Mouse (Mus musculus) layer of hippocampus, postnatal 10 days (tissue): Measurements from ENCODE around the gene Scg3. TPM values are rescaled to one million over a fixed set of nuclear protein-coding genes. Genes with fewer than 3 reads are reported as not detected.
"Not testable (repeated sequence)": the region's sequence is repeated elsewhere in the genome, so short reads cannot be mapped to it uniquely, and the experiment has no call there.

Source experiments
- DNase-seq, 2 experiments: peaks; one replicate each; pipeline ENCODE4 v3.0.0; 2021; ENCODE audit warnings: low spot score in 2 of 2
- total RNA-seq, 2 experiments: library from RNA; stranded (reverse); gene quantifications; 2 replicates each; pipeline ENCODE4 v1.2.3; 2021

Gene Scg3
- total RNA-seq, 2 experiments from 2014 or later = 290 to 304 TPM

DNA sequence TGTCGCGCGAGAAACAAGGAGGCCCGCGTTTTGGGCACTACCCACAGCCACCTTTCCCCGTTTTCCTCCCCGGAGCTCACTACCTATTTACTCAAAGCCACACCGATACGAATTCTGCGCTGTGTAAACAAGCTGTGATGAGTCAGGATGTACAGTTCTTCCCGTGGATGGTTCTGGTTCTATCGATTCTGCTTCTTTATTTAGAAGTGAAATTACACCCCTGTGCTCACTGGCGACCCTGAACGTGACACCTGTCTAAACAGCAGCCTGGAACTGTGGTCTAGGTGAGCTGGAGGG, 57.6 kb downstream of the Scg3 start:
- no peak for DNase-seq

DNA sequence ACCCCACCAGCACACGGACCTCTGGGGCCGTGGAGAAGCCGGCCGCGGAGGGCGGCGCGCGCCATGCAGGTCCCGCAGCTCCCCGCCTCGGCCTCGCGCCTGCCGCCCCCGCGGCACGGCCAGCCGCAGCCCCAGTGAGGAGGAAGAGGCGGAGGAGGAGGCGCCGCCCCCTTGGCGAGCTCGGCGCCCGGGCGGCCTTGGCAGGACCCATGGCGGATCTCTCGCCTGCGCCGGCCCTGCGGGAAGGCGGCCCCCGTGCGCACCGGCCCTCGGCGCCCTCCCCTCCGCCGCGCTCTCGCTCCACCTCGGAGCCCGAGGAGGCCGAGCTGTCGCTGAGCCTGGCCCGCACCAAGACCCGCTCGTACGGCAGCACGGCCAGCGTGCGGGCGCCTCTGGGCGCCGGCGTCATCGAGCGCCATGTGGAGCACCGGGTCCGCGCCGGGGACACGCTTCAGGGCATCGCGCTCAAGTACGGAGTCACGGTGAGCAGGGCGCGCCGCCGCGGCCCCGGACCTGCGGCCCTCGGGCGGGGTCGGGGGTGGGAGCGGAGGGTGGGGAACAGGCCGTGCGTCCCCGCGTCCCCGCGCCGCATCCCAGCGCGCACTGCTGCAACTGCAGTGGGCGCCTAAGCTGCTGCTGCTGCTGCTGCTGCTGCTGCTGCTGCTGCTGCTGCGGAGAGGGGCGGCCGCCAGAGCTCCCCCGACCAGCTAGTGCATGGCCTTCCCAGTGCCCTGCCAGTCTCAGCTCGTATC, 58.1 kb downstream of the Scg3 start, which contains the start of gene Lysmd2:
TSS of gene Lysmd2 (plus strand) at position 186 of the 752 bp plus-strand sequence.
- peak; percentile 67 to 82 for DNase-seq

DNA sequence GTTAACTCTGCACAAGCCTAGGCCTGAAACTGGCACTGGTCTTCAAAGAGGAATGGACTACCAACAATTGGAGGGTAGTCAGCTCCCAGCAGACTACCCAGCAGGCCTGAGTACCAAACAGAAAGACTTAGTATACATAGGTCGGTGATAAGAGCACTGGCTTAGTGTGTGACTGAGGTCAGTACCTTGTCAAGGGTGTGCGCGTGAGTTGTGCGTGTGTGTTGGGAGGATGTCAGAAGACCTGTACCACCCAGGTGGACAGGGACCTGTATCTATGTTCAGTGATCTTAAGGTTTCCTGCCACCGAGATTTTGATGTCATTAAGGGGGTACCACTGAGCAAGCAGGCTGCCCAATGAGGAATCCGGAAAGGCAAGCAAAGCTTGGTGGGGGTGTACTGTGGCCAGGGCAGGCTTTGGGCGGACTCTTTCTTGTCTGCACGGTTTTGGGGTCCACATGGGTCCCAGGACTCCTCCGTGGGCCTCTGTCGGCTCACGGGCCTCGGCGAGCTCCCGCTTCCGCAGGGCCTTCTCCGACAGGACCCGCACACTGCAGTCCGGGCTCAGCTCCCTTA, 58.8 kb downstream of the Scg3 start:
- peak in 1 of 2 experiments; percentile 36 for DNase-seq

DNA sequence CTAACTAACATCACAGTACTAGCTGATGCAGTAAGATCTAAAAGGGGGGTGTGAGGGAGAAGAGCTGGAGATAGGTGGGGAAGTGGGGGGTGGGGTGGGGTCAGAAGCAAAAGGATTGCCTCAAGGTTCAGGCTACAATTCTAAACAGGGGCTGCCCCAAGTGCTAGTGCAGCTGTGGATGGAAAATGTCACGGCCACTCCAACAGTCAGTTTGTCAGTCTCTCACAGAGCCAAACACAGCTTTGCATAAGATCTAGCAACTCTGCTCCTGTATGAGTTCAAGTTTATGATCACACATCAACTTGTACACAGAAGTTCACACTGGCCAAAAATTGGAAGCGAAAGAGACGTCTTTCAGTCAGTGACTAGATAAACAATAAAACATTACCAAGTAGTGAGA, 62.4 kb downstream of the Scg3 start:
- DNase-seq = no peak

GRCm38 (mm10) chr9:75619761-75620160, 64.1 kb downstream of the Scg3 start:
- DNase-seq = not testable (repeated sequence)

- DNase-seq = no peak
Measured at GRCm38 (mm10) chr9:75618836-75619400, 64.9 kb downstream of the Scg3 start.

DNA sequence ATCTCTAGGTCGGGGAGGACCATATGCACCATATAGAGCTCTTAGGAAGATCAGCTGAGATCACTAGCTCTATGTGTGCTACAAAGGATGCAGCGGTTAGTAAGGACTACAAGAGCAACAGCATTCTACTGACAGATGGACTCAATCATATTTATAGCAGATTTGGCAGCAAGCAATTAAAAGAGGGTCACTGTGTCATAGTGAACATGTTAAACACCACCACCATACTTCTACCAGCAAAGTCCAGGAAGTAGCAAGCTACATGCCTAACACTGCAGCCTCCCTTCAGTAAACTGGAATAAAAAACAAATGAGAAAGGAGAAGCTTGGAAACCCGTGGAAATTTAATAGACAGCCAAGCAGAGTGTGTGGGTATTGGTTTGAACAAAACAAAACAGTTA, 67.3 kb downstream of the Scg3 start:
- no peak for DNase-seq

- DNase-seq = peak; percentile 76 to 85
Measured at GRCm38 (mm10) chr9:75610571-75611493, 73.0 kb downstream of the Scg3 start, which contains the start of gene Tmod2. Gene Tmod2, minus strand, starts transcription at chr9:75611325.

GRCm38 (mm10) chr9:75609965-75610364, 73.9 kb downstream of the Scg3 start:
- peak in 1 of 2 experiments; percentile 43 for DNase-seq

DNA sequence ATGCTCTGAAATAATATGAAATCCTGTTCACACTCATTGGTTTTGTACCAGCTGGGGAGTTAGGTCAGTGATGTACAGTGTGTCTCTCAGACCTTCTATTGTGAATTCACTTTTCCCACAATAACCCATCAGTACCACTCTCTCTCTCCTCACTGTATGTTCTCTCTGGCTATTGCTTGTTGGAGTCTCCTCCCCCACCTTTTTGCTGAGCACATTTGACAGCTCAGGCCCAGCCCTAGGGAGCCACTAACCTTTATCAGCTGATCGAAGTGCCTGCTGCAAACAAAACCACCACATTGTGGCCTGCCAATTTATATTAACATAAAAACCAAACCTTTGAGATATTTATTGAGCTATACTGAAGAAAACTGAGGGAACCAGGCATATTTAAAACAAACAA, 74.4 kb downstream of the Scg3 start:
- DNase-seq = no peak

DNA sequence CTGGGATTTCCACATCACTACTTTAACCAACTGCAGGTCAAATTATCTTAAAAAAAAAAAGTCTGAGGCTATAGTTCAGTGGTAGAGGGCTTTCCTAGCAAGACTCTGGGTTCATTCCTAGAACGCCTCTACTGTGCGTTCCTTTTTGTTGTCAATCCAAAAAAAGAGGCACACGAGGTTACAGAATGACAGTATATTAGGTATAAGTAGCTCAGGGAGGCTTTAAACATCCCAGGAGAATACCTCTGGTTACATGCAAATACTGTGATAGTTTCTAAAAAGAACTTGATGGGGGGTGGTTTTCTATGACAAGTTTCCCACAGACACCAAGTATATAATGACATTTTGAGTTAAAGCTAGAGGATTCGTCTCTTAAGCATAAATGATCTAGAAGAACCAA, 76.4 kb downstream of the Scg3 start:
- DNase-seq = no peak

DNA sequence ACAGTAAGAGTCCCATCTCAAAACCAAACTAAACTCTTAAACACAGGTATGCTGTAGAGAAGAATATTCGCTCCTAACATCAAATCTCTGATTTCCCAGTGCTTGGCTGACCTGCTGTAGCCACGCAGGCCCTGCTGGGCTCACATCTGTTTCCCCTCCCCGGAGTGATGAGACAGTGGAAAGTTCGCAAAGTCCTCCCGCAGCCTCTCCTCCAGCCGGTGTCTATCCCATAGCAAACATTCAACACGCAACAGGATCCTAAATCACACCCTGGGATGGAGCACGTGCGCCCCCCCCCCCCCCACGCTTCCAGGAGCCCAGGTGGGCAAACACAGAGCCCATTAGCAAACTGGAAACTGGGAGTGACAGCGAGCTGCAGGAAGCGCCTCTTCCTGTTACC, 82.3 kb downstream of the Scg3 start:
- DNase-seq = no peak

DNA sequence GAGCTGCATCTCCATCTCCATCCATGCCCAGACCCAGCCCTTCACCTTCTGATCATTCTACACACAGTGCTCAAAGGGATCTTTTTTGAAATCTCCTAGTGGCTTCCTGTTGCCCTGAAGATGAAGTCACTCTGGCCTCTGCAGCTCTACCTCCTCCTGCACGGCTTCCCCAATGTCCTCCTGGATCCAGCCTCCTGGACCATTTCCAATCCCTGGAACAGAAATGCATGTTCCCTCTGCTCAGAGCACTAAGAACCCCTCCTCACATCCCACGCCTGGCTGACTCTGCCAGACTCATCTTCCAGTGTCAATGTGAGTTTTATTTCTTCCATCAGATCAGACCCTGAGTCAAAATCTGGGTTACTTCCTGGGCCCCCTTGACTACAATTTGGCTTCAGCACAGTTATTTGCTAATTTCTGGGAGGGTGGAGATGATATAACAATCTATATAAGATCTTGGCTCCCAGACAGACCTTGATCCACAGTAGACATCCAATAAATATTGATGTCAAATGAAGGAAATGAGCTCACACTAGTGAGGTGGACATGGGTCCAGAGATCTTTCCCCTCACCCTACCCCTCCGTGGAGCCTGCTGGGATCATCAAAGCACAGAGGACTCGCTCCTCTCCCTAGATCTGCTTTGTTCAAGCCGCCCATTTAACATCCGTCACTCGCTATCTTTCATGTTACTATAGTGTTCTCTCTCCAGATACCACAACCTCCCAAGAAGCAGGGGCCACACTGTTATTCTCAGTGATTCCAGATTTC, 83.5 kb downstream of the Scg3 start:
- DNase-seq = peak; percentile 28 to 35

GRCm38 (mm10) chr9:75599191-75599841, 84.5 kb downstream of the Scg3 start:
- DNase-seq = peak; percentile 61 to 68

GRCm38 (mm10) chr9:75597596-75597995, 86.3 kb downstream of the Scg3 start:
- no peak for DNase-seq

DNA sequence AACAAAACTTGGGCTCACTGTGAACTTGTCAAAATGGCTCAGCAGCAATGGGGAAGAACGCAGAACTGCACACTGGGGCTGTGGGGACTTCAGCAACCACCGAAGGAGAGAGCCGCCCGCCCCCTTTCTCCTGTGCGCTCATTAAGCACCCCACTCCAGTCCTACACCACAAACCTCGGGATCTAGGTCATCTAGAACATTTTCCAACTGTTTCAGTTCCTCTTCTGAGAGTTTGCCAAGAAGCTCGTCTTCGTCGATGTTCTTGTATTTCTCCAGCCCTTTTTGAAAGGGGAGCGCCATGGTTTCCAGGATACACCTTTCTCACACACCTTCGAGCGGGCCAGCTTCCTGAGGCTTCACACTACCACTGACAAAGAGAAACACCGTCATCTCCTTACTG, 86.8 kb downstream of the Scg3 start:
- no peak for DNase-seq

DNA sequence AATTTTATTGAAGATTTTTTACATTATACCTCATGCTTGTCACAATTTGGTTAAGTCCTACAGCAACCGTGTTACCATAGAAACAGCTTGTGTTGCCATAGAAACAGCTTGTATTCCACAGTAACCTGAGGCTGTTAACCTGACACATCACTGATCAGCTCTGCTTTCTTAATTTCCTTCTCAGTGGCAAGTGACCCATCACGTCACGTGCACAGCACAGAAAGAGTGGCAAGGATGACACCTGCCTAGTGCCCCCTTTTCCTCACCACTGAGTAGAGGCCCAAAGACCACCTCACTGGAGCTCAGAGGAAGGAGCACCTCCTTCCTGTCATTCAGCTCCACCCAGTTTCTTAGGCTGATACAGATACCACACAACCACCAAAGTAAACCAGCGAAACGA, 90.4 kb downstream of the Scg3 start:
- no peak for DNase-seq
